Comparison of ENCODE assay signal across 23 mouse cellular contexts in the genomic region with DNA sequence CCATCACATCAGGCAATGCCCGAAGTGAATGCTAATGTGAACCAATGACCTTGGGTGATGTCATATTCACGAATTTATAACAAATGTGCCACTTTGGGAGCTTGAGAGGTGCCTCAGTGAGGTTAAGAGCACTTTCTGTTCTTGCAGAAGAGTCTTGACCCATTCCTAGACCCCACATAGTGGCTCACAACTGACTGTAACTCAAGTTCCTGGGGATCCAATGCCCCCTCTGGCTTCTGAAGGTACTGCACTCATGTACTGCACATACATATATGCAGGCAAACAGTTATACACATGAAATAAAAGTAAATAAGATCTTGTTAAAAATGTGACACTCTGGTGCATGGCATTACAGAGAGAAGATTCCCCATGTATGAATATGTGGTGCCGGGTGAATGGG.
DNase-seq lines count a peak whose midpoint lies in the region; ATAC-seq and TF ChIP-seq lines count a peak whose summit lies in the region.
"Had no signal": no experiment of that assay in that cellular context is flagged by ENCODE, and none has a peak within 500 bp of the region (broad histone marks: within the 10 kb centered on the region; RNA-seq: fewer than 3 reads in every experiment).

No protein-coding gene starts in this region.

- ATAC-seq in lung, embryonic 14.5 days (ENCODE audit: insufficient read depth), result no peak
- ATAC-seq: CD4-positive, CD25-positive, alpha-beta regulatory T cell, adult 4 months; forebrain, embryonic 14.5 days; forebrain, postnatal 0 days; hindbrain, embryonic 16.5 days; inflammation-experienced regulatory T-cells, adult 6 months; intestine, embryonic 16.5 days had no signal

- TF ChIP-seq CTCF in lung, embryonic 14.5 days (IDR thresholded peaks at IDR 0.05; ENCODE audit: low read depth), result peak; percentile 8; the same call in 1 of the 2 replicates
- TF ChIP-seq CTCF in E14TG2a.4 (conservative IDR thresholded peaks at IDR 0.05; ENCODE audit: low read length), result peak; percentile 51

- no peaks in the 10 kb centered on the region for H3K36me3 ChIP-seq in lung, embryonic 14.5 days (ENCODE audit: insufficient read depth)
- H3K36me3 ChIP-seq in E14TG2a.4 (ENCODE audit: insufficient read depth, low read length), result no peaks in the 10 kb centered on the region
- H3K36me3 ChIP-seq: forebrain, embryonic 10.5 days; G1E; hindbrain, embryonic 12.5 days had no signal

- H3K4me2 ChIP-seq in lung, embryonic 14.5 days, result no peak overlapping the region
- H3K4me2 ChIP-seq: heart, embryonic 11.5 days; hindbrain, embryonic 12.5 days had no signal

- H3K9ac ChIP-seq in lung, embryonic 14.5 days, result no peak overlapping the region
- H3K9ac ChIP-seq: forebrain, postnatal 0 days; hindbrain, embryonic 12.5 days had no signal

- H3K4me1 ChIP-seq in lung, embryonic 14.5 days (ENCODE audit: insufficient read depth), result no peaks in the 10 kb centered on the region
- H3K4me1 ChIP-seq in E14TG2a.4 (replicated peaks; ENCODE audit: low read depth, low read length), result no peaks in the 10 kb centered on the region
- H3K4me1 ChIP-seq: forebrain, embryonic 10.5 days had no signal

- H3K9me3 ChIP-seq in lung, embryonic 14.5 days (ENCODE audit: low read depth, low read length), result no peaks in the 10 kb centered on the region
- H3K9me3 ChIP-seq in E14TG2a.4 (ENCODE audit: low read length), result no peaks in the 10 kb centered on the region
- H3K9me3 ChIP-seq: forebrain, embryonic 10.5 days had no signal

- no peaks in the 10 kb centered on the region for H3K27me3 ChIP-seq in lung, embryonic 14.5 days (ENCODE audit: insufficient read depth, low read length)
- H3K27me3 ChIP-seq in E14TG2a.4 (ENCODE audit: insufficient read depth, low read length), result no peaks in the 10 kb centered on the region
- H3K27me3 ChIP-seq: hindbrain, embryonic 12.5 days had no signal

- H3K27ac ChIP-seq in lung, embryonic 14.5 days (ENCODE audit: low read depth), result no peak overlapping the region
- H3K27ac ChIP-seq: forebrain, embryonic 10.5 days; gastrocnemius, adult 2 months; hindbrain, embryonic 12.5 days had no signal

- DNase-seq in lung, embryonic 14.5 days, result no peak
- DNase-seq in lung, postnatal 25 days (ENCODE audit: low spot score), result no peak
- DNase-seq in ES-CJ7 (ENCODE audit: low read depth, low spot score) (peak; percentile 11), ZHBTc4 (ENCODE audit: low read depth, low spot score) (peak; percentile 10)
- DNase-seq in adrenal gland, adult 18-20 months (ENCODE audit: low spot score in 2 of 2), result no peak
- DNase-seq: adrenal gland, adult 8-10 months; adrenal gland, postnatal 25 days; cerebellum, adult 18-20 months; cerebellum, adult 9-10 months; cerebellum, postnatal 14 days; forebrain, postnatal 0 days; gastrocnemius, adult 2 months; gastrocnemius, postnatal 14 days had no signal

- WGBS in lung, embryonic 14.5 days, result 85% methylated on average over 3 of the region's 3 CpGs

- H3K4me3 ChIP-seq in lung, embryonic 14.5 days (ENCODE audit: low read depth, low read length), result no peak overlapping the region
- H3K4me3 ChIP-seq in E14TG2a.4 (replicated peaks; ENCODE audit: low read length), result no peak overlapping the region
- H3K4me3 ChIP-seq: forebrain, embryonic 10.5 days; gastrocnemius, adult 2 months; hindbrain, embryonic 12.5 days had no signal

Comparison
In these comparisons a context has a peak if more than half of its experiments do, and no peak if none do; other contexts are left out.
1. DNase-seq: peak in ES-CJ7 (single experiment) and ZHBTc4 (single experiment); none in lung, embryonic 14.5 days (single experiment), lung, postnatal 25 days (single experiment) and adrenal gland, adult 18-20 months (0 of 2).